Mouse (Mus musculus): ENCODE results near the gene Ccin. TPM values are rescaled to one million over a fixed set of nuclear protein-coding genes. Genes with fewer than 3 reads are reported as not detected.

Ccin gene
- total and polyA plus RNA-seq, 3 experiments, result 0.04 TPM; not detected in 2

DNA sequence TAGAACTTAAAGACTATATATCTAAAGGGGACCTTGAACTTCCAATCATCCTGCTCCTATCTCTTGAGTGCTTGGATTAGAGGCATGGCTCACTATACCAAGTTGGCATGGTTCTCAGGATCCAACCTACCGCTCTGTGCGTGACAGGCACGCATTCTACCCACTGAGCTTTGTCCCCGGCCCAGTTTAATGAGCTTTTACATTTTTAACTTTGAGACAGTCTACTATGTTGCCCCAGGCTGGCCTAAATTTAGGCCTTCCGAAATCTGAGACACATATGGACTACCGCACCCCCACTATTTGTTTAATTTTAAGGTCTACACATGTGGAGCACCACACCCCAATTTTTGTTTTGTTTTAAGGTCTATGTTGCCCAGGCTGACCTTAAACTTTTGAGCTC, 2.4 kb upstream of the Ccin start:
- peaks cover 0 to 9% of the 10 kb centered on the region in 2 experiments; a peak in 1 of 4 replicates for H3K4me1 ChIP-seq (ENCODE audit: control insufficient read depth in 1 of 2, insufficient read depth in 2 of 2, low read length in 2 of 2)

DNA sequence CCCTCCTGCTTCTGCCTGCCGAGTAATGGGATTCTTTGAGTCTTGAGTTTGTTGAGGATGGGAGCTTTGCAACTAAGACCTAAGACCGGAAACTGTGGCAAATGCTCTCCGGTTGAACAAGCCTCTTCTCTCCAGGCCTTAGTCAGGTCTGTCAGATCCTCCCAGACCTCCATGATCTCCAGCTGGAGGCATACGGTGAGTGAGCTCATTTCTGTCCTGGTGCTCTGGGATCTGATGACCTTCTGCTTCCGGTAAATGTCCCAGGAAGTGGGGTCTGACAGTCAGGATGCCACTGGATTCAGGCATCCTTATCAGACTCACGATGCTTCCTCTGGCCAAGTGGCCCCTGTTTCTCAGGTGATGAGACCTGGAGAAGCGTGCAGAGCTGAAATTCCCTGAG, 2.0 kb upstream of the Ccin start:
- no peak overlapping the region for H3K9ac ChIP-seq (ENCODE audit: control insufficient read depth, low read depth, low read length, poor library complexity, severe bottlenecking)
- H3K4me1 ChIP-seq (ENCODE audit: control insufficient read depth in 1 of 2, insufficient read depth in 2 of 2, low read length in 2 of 2), result 0 out of 4 replicates have a peak, but pooled peaks cover 0 to 6% of the 10 kb centered on the region in 2 experiments
- H3K27me3 ChIP-seq (ENCODE audit: control insufficient read depth in 1 of 2, insufficient read depth in 2 of 2, low read length in 2 of 2), result no peaks in the 10 kb centered on the region
- no peak for DNase-seq (ENCODE audit: low read depth, low spot score)
- TF ChIP-seq ZC3H11A (IDR thresholded peaks at IDR 0.05; ENCODE audit: low read depth, low read length) (no peak), E2F4 (IDR thresholded peaks at IDR 0.05; ENCODE audit: borderline replicate concordance, low read depth, low read length) (no peak), ZNF384 (IDR thresholded peaks at IDR 0.05; ENCODE audit: low read depth, low read length) (no peak), GABPA (IDR thresholded peaks at IDR 0.05; ENCODE audit: low read depth, low read length) (no peak), CHD2 (IDR thresholded peaks at IDR 0.05; ENCODE audit: low read length) (no peak), ETS1 (IDR thresholded peaks at IDR 0.05; ENCODE audit: low read depth, low read length) (no peak), GATA1 (IDR thresholded peaks at IDR 0.05; ENCODE audit: low read depth, low read length) (no peak), JUND (IDR thresholded peaks at IDR 0.05; ENCODE audit: low read depth, low read length) (no peak), SMC3 (IDR thresholded peaks at IDR 0.05; ENCODE audit: low read depth, low read length) (no peak), CHD1 (IDR thresholded peaks at IDR 0.05; ENCODE audit: low read depth, low read length) (no peak), MXI1 (IDR thresholded peaks at IDR 0.05; ENCODE audit: low read depth, low read length) (no peak), UBTF (IDR thresholded peaks at IDR 0.05; ENCODE audit: borderline replicate concordance, insufficient read depth, low read depth, low read length) (no peak), USF2 (IDR thresholded peaks at IDR 0.05; ENCODE audit: borderline replicate concordance in 1 of 2, insufficient read depth in 1 of 2, low read depth in 1 of 2, low read length in 2 of 2) (no peak), USF1 (IDR thresholded peaks at IDR 0.05; ENCODE audit: low read depth, low read length) (no peak), TCF12 (IDR thresholded peaks at IDR 0.05; ENCODE audit: low read depth, low read length) (no peak), NRF1 (IDR thresholded peaks at IDR 0.05; ENCODE audit: insufficient read depth, low read depth, low read length, poor library complexity, severe bottlenecking) (no peak), ELF1 (IDR thresholded peaks at IDR 0.05; ENCODE audit: low read depth, low read length) (no peak), POLR2AphosphoS5 (IDR thresholded peaks at IDR 0.05; ENCODE audit: borderline replicate concordance, low read depth, low read length) (no peak), TAL1 (IDR thresholded peaks at IDR 0.05; ENCODE audit: low read length) (no peak)
- H3K27ac ChIP-seq (ENCODE audit: control insufficient read depth, low read depth, low read length), result no peak overlapping the region
- H3K9me3 ChIP-seq (replicated peaks; ENCODE audit: insufficient read depth, low read length), result no peaks in the 10 kb centered on the region
- H3K79me2 ChIP-seq (ENCODE audit: control insufficient read depth, insufficient read depth, low read length, poor library complexity), result no peaks in the 10 kb centered on the region; the same call in 1 of the 2 replicates
- no peaks in the 10 kb centered on the region for H3K36me3 ChIP-seq (ENCODE audit: control insufficient read depth in 1 of 2, insufficient read depth in 2 of 2, low read length in 2 of 2)
- H3K4me3 ChIP-seq (ENCODE audit: control insufficient read depth in 1 of 2, insufficient read depth in 1 of 2, low read depth in 2 of 2, low read length in 2 of 2), result no peak overlapping the region

More for the DNA sequence above, 2.4 kb upstream of the Ccin start:
- Histone ChIP-seq H3K4me3 (ENCODE audit: control insufficient read depth in 1 of 2, insufficient read depth in 1 of 2, low read depth in 2 of 2, low read length in 2 of 2) (no peak overlapping the region), H3K27ac (ENCODE audit: control insufficient read depth, low read depth, low read length) (no peak overlapping the region), H3K9me3 (replicated peaks; ENCODE audit: insufficient read depth, low read length) (no peaks in the 10 kb centered on the region), H3K79me2 (ENCODE audit: control insufficient read depth, insufficient read depth, low read length, poor library complexity) (no peaks in the 10 kb centered on the region; the same call in 1 of the 2 replicates), H3K9ac (ENCODE audit: control insufficient read depth, low read depth, low read length, poor library complexity, severe bottlenecking) (no peak overlapping the region), H3K36me3 (ENCODE audit: control insufficient read depth in 1 of 2, insufficient read depth in 2 of 2, low read length in 2 of 2) (peaks cover 0 to 2% of the 10 kb centered on the region in 2 experiments; a peak in 2 of 4 replicates), H3K27me3 (ENCODE audit: control insufficient read depth in 1 of 2, insufficient read depth in 2 of 2, low read length in 2 of 2) (no peaks in the 10 kb centered on the region)
- DNase-seq (ENCODE audit: low read depth, low spot score), result no peak
- no peak for TF ChIP-seq ZC3H11A (IDR thresholded peaks at IDR 0.05; ENCODE audit: low read depth, low read length)
- no peak for TF ChIP-seq MAX (IDR thresholded peaks at IDR 0.05; ENCODE audit: low read length)
- TF ChIP-seq TCF12 (IDR thresholded peaks at IDR 0.05; ENCODE audit: low read depth, low read length), result no peak
- TF ChIP-seq USF1 (IDR thresholded peaks at IDR 0.05; ENCODE audit: low read depth, low read length), result no peak
- TF ChIP-seq BHLHE40 (IDR thresholded peaks at IDR 0.05; ENCODE audit: borderline replicate concordance, low read depth, low read length), result no peak
- TF ChIP-seq TBP (IDR thresholded peaks at IDR 0.05; ENCODE audit: low read depth, low read length), result no peak
